Mouse (Mus musculus) stomach, embryonic 16.5 days (tissue): ENCODE data around the gene Cldn6. TPM values are rescaled to one million over a fixed set of nuclear protein-coding genes. Genes with fewer than 3 reads are reported as not detected.

Experiments used
- ATAC-seq: fragments of 200-750 bp; cut with Nextera tagmentation; 2 replicates; pipeline ENCODE4 v1.8.0; 2017; ENCODE audit warnings: moderate number of reproducible peaks, moderate TSS enrichment; ENCODE audit not compliant: insufficient read depth, low FRiP score
- H3K27ac ChIP-seq: fragments of 300-500 bp; sonication (generic); 2 replicates; pipeline ENCODE4 v1.5.1; 2014; ENCODE audit warnings: low read length
- H3K27me3 ChIP-seq: fragments of 300-500 bp; sonication (generic); 2 replicates; pipeline ENCODE4 v1.6.1; 2014; ENCODE audit warnings: low read length, control low read depth, mixed read lengths; ENCODE audit not compliant: control insufficient read depth, insufficient read depth
- H3K36me3 ChIP-seq: fragments of 300-500 bp; sonication (generic); 2 replicates; pipeline ENCODE4 v1.6.1; 2014; ENCODE audit warnings: low read length; ENCODE audit not compliant: control insufficient read depth, insufficient read depth
- H3K4me1 ChIP-seq: fragments of 300-500 bp; sonication (generic); 2 replicates; pipeline ENCODE4 v1.6.1; 2014; ENCODE audit warnings: low read length, control low read depth, mixed read lengths; ENCODE audit not compliant: control insufficient read depth, insufficient read depth
- H3K4me2 ChIP-seq: fragments of 300-500 bp; sonication (generic); 2 replicates; pipeline ENCODE4 v1.6.1; 2014; ENCODE audit warnings: low read depth, low read length, mixed read lengths
- H3K4me3 ChIP-seq: fragments of 300-500 bp; sonication (generic); replicated peaks from 2 replicates; pipeline ENCODE4 v1.5.1; 2014; ENCODE audit warnings: mild to moderate bottlenecking, low read length
- H3K9ac ChIP-seq: fragments of 300-500 bp; sonication (generic); 2 replicates; pipeline ENCODE4 v1.6.1; 2014; ENCODE audit warnings: low read length
- H3K9me3 ChIP-seq: fragments of 300-500 bp; sonication (generic); replicated peaks from 2 replicates; pipeline ENCODE4 v1.6.1; 2016; ENCODE audit warnings: low read length, control low read depth; ENCODE audit not compliant: control insufficient read depth
- WGBS: fragments of 180-500 bp; shearing (Covaris S2); extraction: QIAGEN DNeasy Blood & Tissue Kit; methylation state at CpG from one replicate; pipeline ENCODE4 v1.1.7; 2014; 5-methylcytosine and 5-hydroxymethylcytosine counted together
- polyA plus RNA-seq: library from polyadenylated mRNA; unstranded; fragments of >200 nt; fragmentation: Nextera tagmentation; extraction: Ambion mirVana; gene quantifications from 2 replicates; pipeline ENCODE4 v1.2.1, GENCODE M21; 2015

The Cldn6 gene
- polyA plus RNA-seq, 1 experiment from 2014 or later, result 70.6 TPM

DNA sequence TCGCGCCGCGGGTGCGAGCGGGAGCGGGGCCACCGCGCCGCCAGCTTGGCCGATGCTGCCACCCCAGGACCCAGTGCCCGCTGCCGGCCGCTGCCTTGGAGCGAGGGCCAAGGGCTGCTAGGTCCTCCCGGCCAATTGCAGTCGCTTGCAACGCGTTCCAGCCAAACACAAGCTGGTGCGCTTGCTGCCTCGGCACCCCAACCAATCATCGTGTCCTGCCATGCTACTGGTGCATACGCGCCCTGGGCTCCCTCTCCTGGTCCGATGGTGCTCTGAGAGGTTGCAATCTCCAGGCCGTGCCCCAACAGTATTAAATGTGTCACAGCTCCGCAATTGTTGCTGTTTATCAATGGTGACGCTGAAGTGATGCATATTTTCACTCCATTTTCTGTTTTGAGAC lies 21.0 kb downstream of the Cldn6 start:
- peaks cover 10% of the 10 kb centered on the region; the same call in 1 of the 2 replicates for H3K27me3 ChIP-seq
- under 1% methylated on average over 28 of the region's 28 CpGs for WGBS
- peaks cover 5% of the 10 kb centered on the region; the same call in 1 of the 2 replicates for H3K4me1 ChIP-seq
- H3K4me2 ChIP-seq, result peak overlapping the region; percentile 100
- peak overlapping the region; percentile 68 for H3K9ac ChIP-seq
- ATAC-seq, result peak; percentile 95
- peak overlapping the region; percentile 69 for H3K4me3 ChIP-seq
- no peaks in the 10 kb centered on the region for H3K36me3 ChIP-seq
- no peak overlapping the region for H3K27ac ChIP-seq
- no peaks in the 10 kb centered on the region for H3K9me3 ChIP-seq

DNA sequence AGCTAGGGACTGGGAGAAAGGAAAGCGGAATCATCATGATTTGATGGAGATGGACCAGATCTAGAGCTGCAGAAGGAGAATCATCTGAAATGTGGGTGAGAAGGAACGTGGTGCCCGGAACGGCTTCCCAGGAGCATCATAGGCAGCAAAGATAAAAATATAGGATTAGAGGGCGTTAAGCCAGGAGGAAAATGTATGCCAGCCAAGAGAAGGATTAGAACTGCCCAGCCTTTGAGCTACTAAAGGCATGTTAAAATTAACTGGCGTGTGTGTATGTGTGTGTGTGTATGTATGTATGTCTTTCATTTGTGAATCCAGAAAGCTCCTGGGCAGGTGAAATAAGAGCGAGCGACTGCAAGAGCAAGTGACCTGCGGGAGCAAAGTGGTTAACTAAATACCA lies 24.3 kb downstream of the Cldn6 start:
- peaks cover 10% of the 10 kb centered on the region; the same call in 1 of the 2 replicates for H3K27me3 ChIP-seq
- no peak overlapping the region for H3K4me2 ChIP-seq
- H3K36me3 ChIP-seq, result no peaks in the 10 kb centered on the region
- H3K27ac ChIP-seq, result no peak overlapping the region
- H3K9ac ChIP-seq, result no peak overlapping the region
- ATAC-seq, result no peak
- WGBS, result 81% methylated on average over 9 of the region's 9 CpGs
- no peaks in the 10 kb centered on the region for H3K9me3 ChIP-seq
- H3K4me3 ChIP-seq, result no peak overlapping the region
- H3K4me1 ChIP-seq, result peaks cover 5% of the 10 kb centered on the region; the same call in 1 of the 2 replicates

DNA sequence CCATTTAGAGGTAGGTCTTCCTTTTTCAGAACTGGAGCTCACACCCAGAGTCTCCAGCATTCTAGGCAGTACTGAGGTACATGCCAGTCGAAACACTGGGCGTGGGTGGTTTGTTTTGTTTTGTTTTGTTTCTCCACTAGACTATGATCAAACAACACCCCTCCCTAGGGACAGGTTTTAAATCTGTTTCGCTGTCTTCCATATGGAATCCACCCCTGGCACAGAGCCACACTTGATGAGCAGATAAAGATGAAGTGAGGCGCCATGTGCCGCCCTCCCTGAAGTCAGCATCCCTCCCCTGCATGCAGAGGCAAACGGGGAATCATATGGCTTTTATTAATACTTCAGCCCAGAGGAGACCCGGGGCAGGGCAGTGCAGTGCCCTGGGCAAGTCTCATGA lies 25.7 kb downstream of the Cldn6 start:
- H3K4me2 ChIP-seq, result no peak overlapping the region
- peaks cover 7% of the 10 kb centered on the region; the same call in 1 of the 2 replicates for H3K27me3 ChIP-seq
- H3K4me1 ChIP-seq, result 0 out of 2 replicates have a peak, but pooled peaks cover 3% of the 10 kb centered on the region
- H3K9me3 ChIP-seq, result no peaks in the 10 kb centered on the region
- H3K4me3 ChIP-seq, result no peak overlapping the region
- ATAC-seq, result no peak
- 45% methylated on average over 7 of the region's 7 CpGs for WGBS
- no peaks in the 10 kb centered on the region for H3K36me3 ChIP-seq
- no peak overlapping the region for H3K9ac ChIP-seq
- no peak overlapping the region for H3K27ac ChIP-seq

DNA sequence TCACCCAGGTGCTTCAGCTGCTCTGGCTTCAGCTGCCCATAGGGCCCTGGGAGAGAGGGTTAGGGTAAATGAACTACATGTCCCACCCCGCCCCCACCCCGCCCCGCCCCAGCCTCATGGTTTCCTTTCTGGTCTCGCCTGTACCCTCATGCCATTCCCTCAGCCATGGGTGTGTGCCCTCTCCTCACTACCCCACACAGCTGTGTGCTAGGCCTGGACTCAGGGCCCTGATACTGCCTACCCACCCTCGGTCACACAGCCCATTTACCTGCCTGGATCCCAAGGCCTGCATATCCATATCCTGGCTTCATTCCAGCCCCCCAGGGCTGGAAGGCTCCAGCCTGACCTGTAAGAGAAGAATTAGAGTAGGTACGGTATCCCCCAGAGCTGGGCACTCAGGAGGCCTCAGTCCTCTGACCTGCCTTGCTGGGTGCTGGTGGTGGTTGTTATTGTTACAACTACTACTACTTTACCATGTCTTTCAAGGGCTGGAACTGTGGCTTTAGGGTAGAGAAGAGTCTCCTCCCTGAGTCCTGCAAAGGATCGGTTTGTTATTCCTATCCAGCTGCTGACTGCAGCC lies 26.6 kb downstream of the Cldn6 start:
- H3K36me3 ChIP-seq, result no peaks in the 10 kb centered on the region
- H3K9me3 ChIP-seq, result no peaks in the 10 kb centered on the region
- H3K4me1 ChIP-seq, result no peaks in the 10 kb centered on the region
- no peak overlapping the region for H3K4me3 ChIP-seq
- no peak for ATAC-seq
- no peak overlapping the region for H3K9ac ChIP-seq
- WGBS, result 70% methylated on average over 7 of the region's 7 CpGs
- H3K27ac ChIP-seq, result no peak overlapping the region
- H3K4me2 ChIP-seq, result no peak overlapping the region
- peaks cover 6% of the 10 kb centered on the region; the same call in 1 of the 2 replicates for H3K27me3 ChIP-seq

DNA sequence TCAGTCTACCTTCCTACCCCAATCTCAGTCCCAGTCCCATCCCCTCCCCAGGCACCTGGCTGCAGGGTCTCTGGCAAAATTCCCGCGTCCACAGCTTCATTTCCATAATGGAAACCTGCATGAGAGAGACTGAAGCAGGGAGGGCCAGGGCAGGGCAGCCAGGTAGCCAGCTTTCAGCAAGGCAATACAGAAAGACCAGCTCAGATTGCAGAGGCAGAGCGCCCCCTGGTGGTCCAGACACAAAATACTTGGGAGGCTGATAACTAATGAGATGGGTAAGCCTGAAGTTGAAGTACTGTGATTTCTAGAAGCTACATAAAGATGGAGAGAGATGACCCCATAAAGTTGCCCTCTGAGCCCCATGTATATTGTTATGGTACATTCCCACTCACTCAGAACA lies 27.2 kb downstream of the Cldn6 start:
- Histone ChIP-seq H3K9ac (no peak overlapping the region; the same call in 1 of the 2 replicates), H3K4me2 (no peak overlapping the region), H3K27me3 (peaks cover under 1% of the 10 kb centered on the region; the same call in 1 of the 2 replicates), H3K4me1 (no peaks in the 10 kb centered on the region), H3K9me3 (no peaks in the 10 kb centered on the region), H3K27ac (no peak overlapping the region), H3K4me3 (no peak overlapping the region), H3K36me3 (no peaks in the 10 kb centered on the region)
- peak; percentile 49; the same call in 1 of the 2 replicates for ATAC-seq
- 4% methylated on average over 3 of the region's 3 CpGs for WGBS

DNA sequence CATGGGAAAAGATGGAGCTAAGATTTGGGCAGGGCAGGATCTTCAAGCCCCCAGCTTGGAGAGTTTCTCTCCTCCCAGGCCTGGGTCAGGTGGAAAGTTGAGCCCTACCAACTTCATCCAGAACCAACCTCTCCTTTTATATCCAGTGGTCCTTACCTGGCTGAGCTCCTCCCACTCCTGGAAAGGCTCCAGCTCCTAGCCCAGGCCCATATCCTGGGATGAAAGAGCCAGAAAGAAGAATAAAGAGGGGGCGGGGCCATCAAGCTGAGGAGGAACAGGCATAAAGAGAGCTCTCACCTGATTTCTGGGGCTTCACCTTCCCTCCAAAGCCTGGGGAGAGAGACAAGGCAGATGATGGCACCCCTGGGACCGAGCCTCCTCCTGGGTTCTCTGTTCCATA lies 38.0 kb downstream of the Cldn6 start:
- Histone ChIP-seq H3K9ac (no peak overlapping the region), H3K4me2 (no peak overlapping the region), H3K36me3 (no peaks in the 10 kb centered on the region), H3K4me1 (no peaks in the 10 kb centered on the region), H3K27me3 (no peaks in the 10 kb centered on the region), H3K4me3 (no peak overlapping the region), H3K9me3 (no peaks in the 10 kb centered on the region), H3K27ac (no peak overlapping the region)
- 64% methylated on average over 2 of the region's 2 CpGs for WGBS
- no peak for ATAC-seq

DNA sequence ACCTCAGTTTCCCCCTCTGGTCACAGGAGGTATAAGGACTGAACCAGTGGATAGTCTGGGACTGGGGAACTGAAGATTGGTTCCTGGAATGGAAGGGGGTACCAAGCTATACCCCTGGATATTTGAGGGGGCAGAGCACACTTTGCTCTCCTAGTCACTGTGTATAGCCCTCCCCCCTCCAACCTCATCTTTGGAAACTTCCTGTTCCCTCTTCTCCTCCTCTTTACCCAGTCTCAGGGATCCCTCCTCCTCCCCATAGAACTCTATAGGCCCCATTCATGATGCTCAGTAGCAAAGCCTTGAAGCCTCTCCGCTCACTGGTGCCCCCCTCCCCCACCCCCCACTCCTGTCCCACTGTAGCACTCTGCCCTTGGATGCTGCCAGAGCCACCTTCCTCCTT lies 40.4 kb downstream of the Cldn6 start:
- Histone ChIP-seq H3K4me3 (no peak overlapping the region), H3K9me3 (no peaks in the 10 kb centered on the region), H3K4me2 (no peak overlapping the region), H3K27ac (no peak overlapping the region), H3K36me3 (no peaks in the 10 kb centered on the region), H3K27me3 (no peaks in the 10 kb centered on the region), H3K9ac (no peak overlapping the region), H3K4me1 (no peaks in the 10 kb centered on the region)
- WGBS, result 30% methylated on average over 1 of the region's 1 CpGs
- peak; percentile 5; the same call in 1 of the 2 replicates for ATAC-seq

DNA sequence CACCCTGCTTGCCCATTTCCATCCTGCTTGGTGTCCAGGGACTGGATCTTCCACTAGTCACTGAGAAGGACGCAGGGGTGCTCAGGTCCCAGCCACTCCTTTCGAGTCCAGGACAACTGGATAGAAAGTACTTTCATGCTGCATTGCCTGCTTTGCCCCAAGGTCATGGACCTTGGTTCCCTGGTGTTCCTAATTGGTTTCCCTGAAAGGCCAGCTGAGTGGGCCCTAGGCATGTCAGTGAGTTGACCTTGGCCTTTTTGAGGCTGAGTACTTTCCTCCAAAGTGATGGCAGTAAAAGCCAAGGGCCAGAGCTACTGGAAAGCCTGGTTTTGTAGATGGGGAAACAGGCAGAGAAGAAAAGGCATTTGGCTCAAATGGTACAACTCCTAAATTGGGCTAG lies 42.8 kb downstream of the Cldn6 start:
- H3K27ac ChIP-seq, result no peak overlapping the region
- WGBS, result 78% methylated on average over 2 of the region's 2 CpGs
- H3K9me3 ChIP-seq, result no peaks in the 10 kb centered on the region
- no peak overlapping the region for H3K4me2 ChIP-seq
- peaks cover 7% of the 10 kb centered on the region for H3K4me1 ChIP-seq
- no peak overlapping the region for H3K9ac ChIP-seq
- no peaks in the 10 kb centered on the region for H3K36me3 ChIP-seq
- no peak for ATAC-seq
- H3K27me3 ChIP-seq, result no peaks in the 10 kb centered on the region
- H3K4me3 ChIP-seq, result no peak overlapping the region

DNA sequence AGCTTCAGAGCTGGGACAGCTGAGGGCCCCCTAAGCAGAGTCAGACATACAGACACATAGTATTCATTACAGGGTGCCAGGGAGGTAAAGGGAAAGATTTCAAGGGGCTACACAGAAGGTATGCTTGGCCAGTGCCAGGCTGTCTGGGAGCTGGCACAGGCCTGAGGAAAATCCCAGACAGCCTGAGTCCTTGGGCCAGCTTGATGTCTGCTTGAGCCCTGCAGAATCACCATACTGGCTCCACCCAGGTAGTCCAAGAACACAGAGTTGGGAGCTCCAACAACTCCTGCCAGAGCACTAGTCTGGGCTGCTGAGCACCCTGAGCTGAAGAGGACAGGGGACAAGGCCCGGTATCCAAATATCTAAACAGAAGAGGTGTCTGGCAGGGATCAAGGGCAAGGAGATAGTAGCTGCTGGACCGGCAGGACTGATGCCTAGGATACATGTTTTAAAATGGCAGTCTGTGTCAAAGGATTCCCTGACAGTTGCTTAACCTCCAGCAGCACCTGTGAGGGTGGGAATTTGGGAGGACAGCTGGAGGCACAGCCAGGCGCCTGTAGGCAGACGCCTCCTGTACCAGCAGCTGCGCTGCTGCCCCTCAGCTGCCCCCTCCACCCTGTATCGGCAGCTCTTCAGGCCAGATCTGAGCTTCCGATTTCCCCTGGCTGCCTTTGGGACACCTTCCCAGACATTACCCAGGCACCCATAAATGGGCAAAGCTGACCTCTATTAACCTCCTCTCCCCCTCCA lies 43.5 kb downstream of the Cldn6 start, which contains the start of gene 1520401A03Rik:
1520401A03Rik (minus strand) TSS at position 408 of the 750 bp plus-strand sequence.
- Histone ChIP-seq H3K4me2 (no peak within 1 kb of the TSS), H3K36me3 (no peaks in the 10 kb centered on the region), H3K9me3 (no peaks in the 10 kb centered on the region), H3K4me3 (no peak within 1 kb of the TSS), H3K9ac (0 out of 2 replicates have a peak within 1 kb of the TSS, but pooled peaks have one; percentile 24), H3K27ac (no peak within 1 kb of the TSS), H3K4me1 (peaks cover 12% of the 10 kb centered on the region), H3K27me3 (no peaks in the 10 kb centered on the region)
- ATAC-seq, result no peak
- 59% methylated on average over 7 of the region's 7 CpGs for WGBS
